Mouse (Mus musculus): Measurements from ENCODE around the gene Gbf1.
A peak's percentile ranks its signal among the peaks of the same experiment; 100 is the strongest.

Gbf1 gene

DNA sequence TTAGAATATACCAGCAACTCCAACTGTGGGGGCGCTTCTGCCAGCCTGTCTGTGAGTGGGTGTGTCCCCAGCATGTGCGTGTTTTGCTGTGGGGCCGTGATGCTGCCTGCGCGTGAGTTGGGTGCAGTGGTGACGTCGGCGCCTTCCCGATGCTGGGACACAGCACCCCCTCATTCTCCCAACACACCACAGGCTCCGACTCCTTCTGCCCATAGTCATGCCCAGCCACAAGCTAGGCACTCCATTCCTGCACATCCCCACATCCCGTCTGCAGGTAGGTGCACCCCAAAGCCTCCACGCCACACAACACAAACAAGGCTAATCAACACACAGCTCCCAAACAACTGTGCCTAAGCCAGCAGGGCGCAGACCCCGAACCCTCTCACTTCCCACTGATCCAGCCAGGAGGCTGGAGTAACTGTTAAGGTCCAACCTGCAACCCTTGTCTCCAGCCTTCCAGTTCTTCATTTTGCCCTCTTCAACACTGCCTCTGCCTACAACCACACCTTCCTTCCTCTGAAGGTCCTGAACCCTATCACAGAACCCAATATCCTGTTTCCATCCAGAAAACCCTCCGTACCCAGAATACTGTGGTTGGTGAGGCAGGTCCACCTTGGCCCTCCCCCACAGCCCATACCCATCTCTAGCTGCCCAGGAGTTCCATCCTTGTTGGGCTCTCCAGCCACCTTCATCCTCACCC lies 164.7 kb downstream of the Gbf1 start:
- no peak for DNase-seq (ENCODE audit: low spot score)

DNA sequence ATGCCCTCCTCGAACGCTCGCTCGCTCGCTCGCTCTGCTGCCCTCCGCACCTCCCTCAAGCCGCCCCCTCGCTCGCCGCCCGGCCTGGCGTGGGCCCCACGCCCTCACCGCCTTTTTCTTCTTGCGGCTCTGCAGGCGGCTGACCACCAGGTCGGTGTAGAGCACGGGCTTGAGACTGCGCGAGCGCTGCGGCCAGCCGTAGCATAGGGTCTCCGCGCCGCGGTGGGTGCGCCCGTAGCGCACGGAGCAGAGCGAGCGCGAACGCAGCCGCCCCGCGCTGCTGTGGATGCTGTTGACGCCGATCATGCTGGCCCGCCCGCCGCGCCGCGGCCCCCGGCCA lies 165.2 kb downstream of the Gbf1 start:
- DNase-seq (ENCODE audit: low spot score), result no peak

DNA sequence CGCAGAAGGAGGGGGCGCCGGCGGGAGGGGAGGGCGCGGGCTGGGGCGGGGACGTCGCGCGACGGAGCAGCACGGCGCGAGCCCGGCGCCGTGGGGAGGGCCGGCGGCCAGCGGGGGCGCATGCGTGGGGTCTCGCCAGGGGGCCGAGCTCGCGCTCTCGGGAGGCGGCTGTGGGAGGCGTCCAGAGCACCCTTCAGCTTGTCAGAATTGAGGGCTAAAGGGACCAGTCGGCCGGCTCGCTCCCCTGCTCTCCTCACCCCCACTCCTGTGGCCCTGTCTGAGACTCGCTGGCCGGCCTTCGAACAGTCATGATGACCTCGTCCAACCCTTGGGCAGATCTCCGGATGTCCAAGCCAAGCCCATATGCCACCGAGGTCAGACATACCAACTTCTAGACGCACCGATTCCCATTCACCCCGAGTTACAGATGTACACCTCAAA lies 165.7 kb downstream of the Gbf1 start:
- DNase-seq (ENCODE audit: low spot score), result no peak

DNA sequence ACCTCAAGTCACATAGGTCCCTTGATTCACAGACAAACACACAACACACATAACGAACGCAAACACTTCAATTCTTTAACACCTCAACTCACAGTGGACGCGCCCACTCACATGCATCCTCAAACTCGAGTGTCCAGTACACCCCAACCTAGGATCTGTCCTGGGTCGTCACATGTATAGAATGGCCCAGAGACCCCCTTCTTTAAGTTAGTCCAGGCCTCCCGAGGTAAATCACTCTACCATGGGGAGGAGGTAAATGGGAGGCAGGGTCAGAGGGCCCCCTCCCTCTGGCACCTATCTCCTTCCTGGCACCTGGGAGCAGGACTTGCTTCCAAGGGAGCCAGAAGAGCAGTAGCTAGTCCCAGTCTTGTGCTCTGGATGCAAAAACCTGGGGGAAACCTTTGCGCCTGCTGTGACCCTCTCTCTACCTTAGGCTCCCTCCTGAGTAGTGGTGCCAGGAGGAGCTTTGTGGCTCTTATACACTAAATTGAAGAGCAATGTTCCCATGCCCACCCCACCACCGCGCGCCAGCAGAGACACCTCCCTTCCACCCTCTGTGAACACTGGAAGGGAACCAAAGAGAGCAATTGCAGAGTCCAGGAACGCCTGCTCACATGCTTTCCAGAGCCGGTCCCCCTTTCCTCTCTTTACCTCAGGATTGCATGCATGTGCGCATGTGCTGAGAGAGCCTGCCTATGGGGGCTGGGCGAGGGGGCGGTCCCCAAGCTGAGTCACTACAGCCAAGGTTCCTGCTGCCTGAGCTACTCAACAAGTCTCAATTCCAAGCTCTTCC lies 166.5 kb downstream of the Gbf1 start:
- DNase-seq (ENCODE audit: low spot score), result peak; percentile 73

DNA sequence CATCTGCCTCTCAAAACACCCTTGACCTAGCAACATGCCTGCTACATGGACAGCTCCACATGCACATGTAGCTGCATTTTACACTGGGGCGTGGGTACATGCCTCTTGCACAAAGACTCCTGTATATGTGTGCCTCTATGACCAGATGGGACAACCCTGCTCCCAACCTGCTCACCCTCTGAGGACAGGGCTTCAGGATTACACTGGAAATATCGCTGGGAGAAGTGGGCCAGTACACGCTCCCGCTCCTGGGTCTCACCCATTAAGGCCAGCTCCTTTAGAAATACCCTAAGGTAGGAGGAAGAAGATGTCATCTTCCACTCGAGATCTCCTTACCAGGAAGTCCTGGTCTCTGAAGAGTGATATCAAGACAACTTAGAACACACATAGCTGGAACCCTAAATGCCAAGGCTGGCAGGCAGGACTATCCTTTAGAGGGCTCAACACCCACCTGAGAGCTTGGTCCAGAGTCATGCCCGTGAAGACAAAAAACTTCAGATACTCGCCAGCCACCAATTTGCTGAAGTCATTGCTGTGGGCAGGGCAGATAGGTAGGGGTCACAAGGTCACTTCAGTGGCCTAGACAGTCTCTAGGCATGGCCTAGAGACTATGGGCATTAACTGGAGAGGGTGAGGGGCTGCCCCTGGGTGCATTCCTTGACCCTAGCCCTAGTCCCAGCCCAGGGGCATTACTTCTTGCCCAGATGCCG lies 167.9 kb downstream of the Gbf1 start:
- no peak for DNase-seq (ENCODE audit: low spot score)

DNA sequence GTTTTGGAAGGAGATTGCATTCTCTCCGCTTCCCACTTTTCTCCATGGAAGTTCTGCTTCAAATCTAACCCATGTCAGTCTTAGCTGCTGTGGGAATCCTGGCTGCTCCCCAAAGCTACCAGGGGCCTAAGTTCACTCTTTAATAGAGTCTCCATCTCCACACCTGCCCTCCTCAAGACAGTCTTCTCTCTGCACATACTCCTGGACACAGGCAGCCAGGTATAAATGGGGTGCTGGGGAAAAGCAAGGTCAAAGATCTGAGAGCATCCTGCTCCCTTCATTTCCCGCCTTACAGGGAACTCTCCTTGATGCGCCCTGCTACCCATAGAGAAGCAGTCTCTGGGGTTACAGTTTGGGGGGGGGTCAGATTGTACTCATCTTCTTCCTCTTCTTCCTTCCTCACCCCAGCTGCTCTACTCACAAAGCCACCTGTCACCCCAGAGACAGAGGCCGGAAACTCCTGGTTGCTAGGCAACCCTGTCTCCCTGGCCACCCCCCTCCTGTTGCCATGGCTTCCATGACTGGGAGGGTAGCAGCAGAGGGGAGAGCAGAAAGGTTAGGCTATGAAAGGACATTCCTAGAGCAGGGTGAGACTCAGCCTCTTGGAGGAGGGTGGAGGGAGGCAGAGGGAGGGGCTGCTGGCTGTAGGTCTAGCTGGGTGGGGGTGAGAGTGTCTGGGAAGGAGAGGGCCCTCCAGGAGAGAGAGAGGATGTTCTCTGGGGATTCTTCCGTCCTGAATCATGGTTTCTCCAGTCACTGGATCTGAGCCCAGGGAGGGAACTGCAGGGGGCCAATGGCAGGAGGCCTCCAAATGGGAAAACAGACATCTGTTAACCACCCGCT lies 169.0 kb downstream of the Gbf1 start:
- peak; percentile 62 for DNase-seq (ENCODE audit: low spot score)

DNA sequence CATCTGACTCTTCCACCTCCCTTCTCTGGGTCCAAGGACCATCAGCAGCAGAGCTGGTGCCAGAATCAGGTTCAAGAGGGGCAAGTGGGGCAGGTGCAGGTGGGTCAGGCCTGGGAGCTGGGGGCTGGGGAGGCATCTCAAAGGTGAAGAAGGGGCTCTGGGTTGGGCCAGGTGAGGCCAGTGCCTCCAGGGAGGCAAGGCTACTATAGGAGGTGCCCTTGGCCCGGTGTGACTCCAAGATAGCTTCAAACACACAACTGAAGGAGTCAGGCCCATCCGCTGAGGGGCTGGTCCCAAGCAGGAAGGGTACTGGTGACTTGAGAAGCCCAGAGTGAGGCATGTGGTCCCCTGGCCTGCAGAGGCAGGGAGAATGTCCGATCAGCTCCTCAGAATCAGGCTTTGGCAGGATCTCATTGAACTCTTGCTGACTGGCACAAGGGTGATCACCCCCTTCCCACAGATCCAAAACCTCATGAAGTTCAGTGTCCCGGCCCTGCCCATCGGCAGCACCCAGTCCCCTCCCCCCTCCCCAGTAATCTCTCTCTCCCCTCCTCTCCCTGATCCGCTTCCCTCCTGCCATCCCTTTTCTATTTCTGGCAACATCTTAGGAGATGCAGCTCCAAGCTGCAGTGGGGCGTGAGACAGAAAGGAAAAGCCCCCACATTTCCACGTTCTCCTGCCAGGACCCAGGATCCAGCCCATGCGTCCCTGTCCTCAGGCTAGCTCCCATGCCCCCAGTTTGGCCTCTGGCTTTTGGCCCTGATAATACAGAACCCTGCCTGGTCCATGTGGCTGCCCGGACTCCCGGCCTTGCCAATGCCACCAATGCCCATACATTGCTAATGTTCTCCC lies 170.1 kb downstream of the Gbf1 start:
- no peak for DNase-seq (ENCODE audit: low spot score)

DNA sequence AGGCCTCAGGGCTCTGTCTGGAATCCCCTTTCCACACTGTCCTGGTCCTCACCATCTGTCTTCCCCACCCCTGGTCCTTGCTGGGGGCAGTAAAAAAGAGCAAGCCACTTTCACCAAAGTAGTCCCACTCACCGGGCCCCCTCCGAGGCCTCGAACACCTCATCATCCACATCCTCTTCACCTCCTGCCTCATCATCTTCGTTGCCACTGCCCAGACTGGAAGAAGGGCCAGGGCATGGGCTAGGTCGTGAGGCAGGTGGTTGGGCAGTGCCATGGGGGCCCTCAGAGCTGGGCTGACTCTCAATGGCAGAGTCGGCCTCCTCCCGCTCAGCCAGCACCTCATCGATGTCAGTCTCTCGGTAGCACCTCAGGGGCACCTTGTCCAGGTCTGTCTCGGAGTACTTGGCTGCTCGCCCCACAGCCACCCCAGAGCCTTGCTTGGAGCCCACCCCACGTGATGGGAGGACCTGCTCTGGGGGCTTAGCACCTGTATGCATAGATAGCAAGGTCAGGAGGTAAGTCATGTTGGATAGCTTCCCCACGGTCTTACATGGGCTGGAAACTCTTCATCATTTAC lies 170.8 kb downstream of the Gbf1 start:
- no peak for DNase-seq (ENCODE audit: low spot score)

DNA sequence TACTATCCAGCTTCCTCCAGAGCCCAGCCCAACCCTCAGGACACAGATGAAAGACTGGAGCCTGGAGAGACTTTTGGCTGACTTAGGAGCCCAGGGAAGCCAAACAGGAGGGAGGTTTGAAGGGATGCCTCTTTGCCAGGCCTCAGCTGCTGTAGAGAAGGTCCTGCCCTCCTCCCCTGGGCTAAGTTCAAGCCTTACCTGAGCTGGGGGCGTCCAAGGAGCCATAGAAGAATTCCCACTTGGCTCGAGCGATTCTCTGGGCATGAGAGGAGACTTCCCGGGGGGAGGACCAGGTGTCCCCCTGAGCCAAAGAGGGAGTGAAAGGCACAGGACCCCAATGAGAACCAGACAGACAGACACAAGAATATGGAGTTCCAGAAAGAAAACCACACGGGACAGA lies 171.4 kb downstream of the Gbf1 start:
- no peak for DNase-seq (ENCODE audit: low spot score)

DNA sequence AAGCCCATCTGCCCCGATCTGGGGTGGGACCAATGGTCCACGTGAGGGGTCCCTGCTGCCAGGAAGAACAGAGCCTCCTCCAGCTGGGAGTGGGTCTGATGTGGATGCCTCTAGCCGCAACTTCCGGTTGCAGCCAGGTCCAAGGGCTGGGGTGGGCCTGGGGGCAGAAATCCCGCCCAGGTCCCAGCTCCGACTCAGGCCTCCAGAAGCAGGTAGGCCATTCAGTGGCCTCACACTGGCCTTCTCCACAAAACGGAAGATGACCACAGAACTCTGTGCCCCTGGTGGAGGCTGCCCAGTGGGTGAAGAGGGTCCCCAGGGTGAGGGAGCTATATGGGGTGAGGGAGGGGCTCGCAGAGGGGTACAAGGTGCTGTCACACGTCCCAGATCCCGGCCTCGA lies 172.1 kb downstream of the Gbf1 start:
- DNase-seq (ENCODE audit: low spot score), result no peak

DNA sequence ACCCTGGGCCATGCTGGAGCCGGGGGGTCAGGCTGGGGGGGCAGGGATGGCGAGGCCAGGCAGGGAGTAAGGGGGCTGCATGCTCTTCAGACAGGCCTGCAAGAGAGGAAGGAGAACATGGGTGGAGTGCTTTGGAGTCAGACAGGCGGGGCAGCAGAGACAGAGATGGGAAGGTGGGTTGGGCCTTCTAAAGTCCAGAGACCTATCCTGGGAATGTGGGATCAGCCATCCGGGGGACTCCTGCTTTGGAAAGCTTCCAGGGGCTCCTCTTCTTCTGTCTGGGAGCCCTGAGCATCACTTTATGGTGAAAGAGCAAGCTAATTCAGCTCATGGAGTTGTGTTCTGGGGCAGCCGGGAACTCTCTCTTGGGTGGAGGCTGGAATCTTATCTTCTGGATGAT lies 172.6 kb downstream of the Gbf1 start:
- DNase-seq (ENCODE audit: low spot score), result no peak

DNA sequence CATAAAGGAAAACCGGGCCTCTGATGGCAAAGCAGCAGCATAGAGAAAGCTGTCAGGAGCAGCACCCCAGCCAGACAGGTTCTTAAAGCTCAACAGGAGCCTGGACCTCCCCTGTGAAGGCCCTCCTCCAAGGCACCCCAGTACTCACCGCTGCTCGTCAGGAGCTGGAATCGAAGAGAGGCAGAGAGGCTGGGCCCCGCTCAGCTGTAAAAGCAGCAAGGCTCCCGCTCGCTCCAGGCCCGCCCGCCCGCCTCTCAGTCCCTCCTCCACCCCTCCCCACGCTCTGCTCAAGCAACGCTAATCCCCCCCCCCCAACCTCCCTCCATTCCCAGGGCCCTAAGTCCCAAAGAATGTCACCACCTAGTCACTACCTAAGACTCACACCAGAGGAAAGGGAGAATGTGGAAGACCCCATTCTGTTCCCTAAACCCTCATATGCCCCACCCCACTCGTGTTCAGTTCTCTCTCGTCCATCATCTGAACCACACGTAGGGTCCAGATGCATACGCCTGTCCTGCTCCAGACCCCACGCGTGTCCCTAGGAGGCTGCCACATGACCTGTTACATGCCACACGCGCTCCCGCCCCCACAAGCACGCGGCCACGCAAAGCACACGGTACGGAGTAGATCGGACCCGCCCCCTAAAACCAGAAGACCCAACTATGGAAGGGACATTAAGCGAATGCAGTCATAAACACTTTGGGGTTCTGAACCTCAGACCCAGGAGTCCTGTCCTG lies 173.9 kb downstream of the Gbf1 start:
- no peak for DNase-seq (ENCODE audit: low spot score)

DNA sequence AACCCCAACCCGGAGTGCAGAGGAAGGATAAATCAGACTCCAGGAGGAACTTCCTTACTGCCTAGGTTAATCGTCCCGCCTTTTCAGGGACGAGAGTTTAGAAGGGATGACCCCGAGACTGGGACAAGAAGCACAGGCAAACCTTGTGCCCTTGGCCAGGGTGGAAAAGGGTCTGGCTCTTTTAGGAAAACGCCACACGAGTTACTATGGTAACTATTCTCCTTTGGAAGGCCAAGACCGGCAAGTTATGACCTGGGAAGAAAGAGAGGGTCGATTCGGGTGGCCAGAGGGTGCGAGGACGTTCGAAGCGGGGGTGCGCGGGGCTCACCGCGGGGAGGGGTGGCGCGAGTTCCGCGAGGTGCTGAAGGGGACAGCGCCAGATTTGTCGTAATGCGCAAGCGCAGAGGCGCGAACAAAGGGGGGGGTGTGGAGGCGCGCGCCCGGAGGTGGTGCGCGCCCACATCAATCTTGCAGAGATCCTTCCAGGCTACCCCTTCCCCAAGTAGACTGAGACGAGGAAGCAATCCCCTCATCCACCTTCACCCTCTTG lies 174.5 kb downstream of the Gbf1 start, which contains the start of gene Psd:
Gene Psd, minus strand, starts transcription at position 401 of the 550 bp plus-strand sequence.
- DNase-seq (ENCODE audit: low spot score), result peak; percentile 64

DNA sequence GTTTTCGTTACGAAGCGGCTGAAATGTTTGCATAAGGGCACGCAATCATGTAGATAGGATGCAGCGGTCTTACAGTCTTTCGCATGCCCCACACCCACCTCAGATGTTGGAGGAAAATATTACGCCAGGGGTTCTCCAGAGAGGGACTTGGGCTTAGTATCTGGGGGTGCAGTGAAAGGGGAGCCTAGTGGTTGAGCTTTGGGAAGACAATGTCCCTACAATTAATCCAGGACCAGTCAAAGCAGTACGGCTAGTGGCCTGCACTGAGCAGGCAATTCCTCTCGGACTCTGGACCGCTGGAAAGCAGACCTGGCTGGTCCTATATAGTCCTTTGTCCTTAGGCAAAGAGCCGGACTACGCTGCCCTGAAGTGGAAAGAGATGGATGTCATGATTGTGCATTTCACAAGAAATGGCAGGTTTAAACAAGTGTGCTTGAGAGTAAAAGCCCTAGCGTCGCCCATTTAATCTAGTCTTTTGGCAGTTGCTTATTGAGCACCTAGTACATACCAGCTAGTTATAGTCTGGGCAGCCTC lies 175.3 kb downstream of the Gbf1 start:
- DNase-seq (ENCODE audit: low spot score), result no peak

DNA sequence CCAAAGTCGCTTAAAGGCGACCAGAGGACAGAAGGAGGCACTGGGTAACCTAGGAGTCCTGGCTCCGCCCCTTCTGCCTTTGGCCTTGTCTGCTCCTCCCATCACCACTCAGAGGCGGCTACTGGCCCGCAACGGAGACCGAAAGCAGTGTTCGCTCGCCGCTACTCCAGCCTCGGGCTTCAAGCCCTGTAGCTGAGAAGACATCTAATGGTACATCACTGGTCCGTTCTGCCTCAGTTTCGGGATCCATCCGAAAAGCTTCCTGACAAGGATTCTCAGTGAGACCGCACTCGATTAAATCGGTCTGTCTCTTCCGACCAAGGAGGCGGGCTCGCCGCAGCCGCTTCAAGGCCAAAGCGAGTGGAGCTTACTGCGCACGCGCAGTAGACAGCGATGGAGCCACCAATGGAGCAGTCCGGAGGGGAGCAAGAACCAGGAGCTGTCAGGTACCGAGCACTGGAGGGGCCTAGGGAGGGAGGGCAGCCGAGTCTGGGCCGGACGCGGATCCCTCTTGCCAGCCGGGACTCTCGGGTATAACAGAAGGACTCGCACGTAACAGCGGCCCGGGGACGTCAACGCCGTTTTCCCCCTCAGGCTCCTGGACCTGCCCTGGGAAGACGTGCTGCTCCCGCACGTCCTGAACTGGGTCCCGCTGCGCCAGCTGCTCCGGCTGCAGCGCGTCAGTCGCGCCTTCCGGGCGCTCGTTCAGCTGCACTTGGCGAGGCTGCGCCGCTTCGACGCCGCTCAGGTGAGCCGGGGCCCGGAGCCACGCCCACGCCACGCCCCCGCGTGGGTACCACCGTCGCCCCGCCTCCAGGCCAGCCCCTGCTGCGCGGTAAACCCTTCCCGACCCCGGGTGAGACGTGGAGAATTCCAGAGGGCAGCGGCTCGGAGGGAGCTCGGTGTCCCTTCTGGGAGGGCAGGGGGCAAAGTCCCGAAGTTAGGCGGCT lies 176.0 kb downstream of the Gbf1 start, which contains the start of gene Fbxl15:
Gene Fbxl15, plus strand, starts transcription at position 104 of the 950 bp plus-strand sequence.
- DNase-seq (ENCODE audit: low spot score), result peak; percentile 96

DNA sequence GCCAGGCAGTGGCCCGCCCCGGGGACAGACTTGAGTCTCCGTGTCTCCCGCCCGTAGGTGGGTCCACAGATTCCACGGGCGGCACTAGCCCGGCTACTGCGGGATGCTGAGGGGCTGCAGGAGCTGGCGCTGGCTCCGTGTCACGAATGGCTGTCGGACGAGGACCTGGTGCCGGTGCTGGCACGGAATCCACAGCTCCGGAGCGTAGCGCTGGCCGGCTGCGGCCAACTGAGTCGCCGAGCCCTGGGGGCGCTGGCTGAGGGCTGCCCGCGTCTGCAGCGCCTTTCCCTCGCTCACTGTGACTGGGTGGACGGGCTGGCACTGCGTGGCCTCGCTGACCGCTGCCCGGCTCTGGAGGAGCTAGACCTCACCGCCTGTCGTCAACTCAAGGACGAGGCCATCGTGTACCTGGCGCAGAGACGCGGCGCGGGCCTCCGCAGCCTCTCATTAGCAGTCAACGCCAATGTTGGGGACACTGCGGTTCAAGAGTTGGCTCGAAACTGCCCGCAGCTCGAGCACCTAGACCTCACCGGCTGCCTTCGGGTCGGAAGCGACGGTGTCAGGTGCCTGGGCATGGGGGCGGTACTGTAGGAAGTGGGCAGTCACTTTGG lies 176.8 kb downstream of the Gbf1 start:
- no peak for DNase-seq (ENCODE audit: low spot score)

DNA sequence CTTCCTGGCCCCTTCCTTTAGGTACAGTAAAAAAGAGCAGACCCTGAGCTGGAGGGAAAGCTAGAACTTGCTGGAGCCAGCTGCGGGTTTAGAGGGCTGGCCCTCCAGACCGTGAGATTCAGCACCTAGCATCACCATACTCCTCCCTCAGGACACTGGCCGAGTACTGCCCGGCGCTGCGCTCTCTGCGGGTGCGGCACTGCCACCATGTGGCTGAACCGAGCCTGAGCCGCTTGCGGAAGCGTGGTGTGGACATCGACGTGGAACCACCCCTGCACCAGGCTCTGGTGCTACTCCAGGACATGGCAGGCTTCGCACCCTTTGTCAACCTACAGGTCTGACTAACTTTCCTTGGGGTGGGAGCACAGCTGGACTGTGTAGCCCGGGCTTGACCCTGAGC lies 177.6 kb downstream of the Gbf1 start:
- peak; percentile 86 for DNase-seq (ENCODE audit: low spot score)

DNA sequence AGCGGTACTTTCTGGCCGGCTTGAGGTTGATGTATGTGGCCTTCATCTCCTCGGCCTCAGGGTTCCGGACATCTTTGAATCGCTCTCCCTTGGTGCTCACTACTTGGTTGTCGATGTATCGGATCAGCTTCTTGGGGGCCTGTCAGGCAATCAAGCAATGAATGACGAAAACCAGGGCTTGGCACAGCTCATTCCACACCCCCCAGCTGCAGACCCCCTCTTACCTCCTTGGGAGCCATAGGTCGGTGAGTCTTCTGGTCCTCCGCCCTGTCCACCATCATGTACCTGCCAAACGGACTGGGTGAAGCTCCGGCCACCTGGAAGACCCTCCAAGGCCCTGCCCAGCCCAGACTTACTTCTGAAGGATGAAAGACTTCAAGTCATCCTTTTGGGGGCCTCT lies 178.4 kb downstream of the Gbf1 start:
- DNase-seq (ENCODE audit: low spot score), result no peak
